Mouse (Mus musculus): ENCODE results near the gene Gm20662.

Gm20662 gene

GRCm38 (mm10) chr9:108054331-108055040, 58.3 kb downstream of the Gm20662 start:
- peak; percentile 43 for DNase-seq (ENCODE audit: low spot score)

GRCm38 (mm10) chr9:108055061-108055460, 58.9 kb downstream of the Gm20662 start:
- peak; percentile 32 for DNase-seq (ENCODE audit: low spot score)

- peak; percentile 36 for DNase-seq (ENCODE audit: low spot score)
Observed at GRCm38 (mm10) chr9:108055661-108056237, 59.6 kb downstream of the Gm20662 start.

- DNase-seq (ENCODE audit: low spot score), result peak; percentile 42
Observed at GRCm38 (mm10) chr9:108056361-108057261, 60.5 kb downstream of the Gm20662 start.

GRCm38 (mm10) chr9:108057262-108057562, 61.1 kb downstream of the Gm20662 start:
- peak; percentile 47 for DNase-seq (ENCODE audit: low spot score)

GRCm38 (mm10) chr9:108058291-108058690, 62.1 kb downstream of the Gm20662 start:
- DNase-seq (ENCODE audit: low spot score), result no peak

- DNase-seq (ENCODE audit: low spot score), result no peak
Observed at GRCm38 (mm10) chr9:108062142-108062541, 66.0 kb downstream of the Gm20662 start.

GRCm38 (mm10) chr9:108063361-108063760, 67.2 kb downstream of the Gm20662 start:
- DNase-seq (ENCODE audit: low spot score), result no peak

- peak; percentile 75 for DNase-seq (ENCODE audit: low spot score)
Observed at GRCm38 (mm10) chr9:108065491-108066011, 69.4 kb downstream of the Gm20662 start.

- DNase-seq (ENCODE audit: low spot score), result no peak
Observed at GRCm38 (mm10) chr9:108067199-108067598, 71.0 kb downstream of the Gm20662 start.

GRCm38 (mm10) chr9:108067900-108068299, 71.8 kb downstream of the Gm20662 start:
- peak; percentile 90 for DNase-seq (ENCODE audit: low spot score)

GRCm38 (mm10) chr9:108069007-108069406, 72.9 kb downstream of the Gm20662 start:
- DNase-seq (ENCODE audit: low spot score), result no peak

- DNase-seq (ENCODE audit: low spot score), result no peak
Observed at GRCm38 (mm10) chr9:108069529-108069928, 73.4 kb downstream of the Gm20662 start.

GRCm38 (mm10) chr9:108071801-108072200, 75.7 kb downstream of the Gm20662 start:
- no peak for DNase-seq (ENCODE audit: low spot score)

- no peak for DNase-seq (ENCODE audit: low spot score)
Observed at GRCm38 (mm10) chr9:108072481-108072924, 76.4 kb downstream of the Gm20662 start.

- DNase-seq (ENCODE audit: low spot score), result no peak
Observed at GRCm38 (mm10) chr9:108073141-108073930, 77.2 kb downstream of the Gm20662 start.

GRCm38 (mm10) chr9:108080168-108080567, 84.0 kb downstream of the Gm20662 start, which contains the start of gene Mst1:
Mst1 (plus strand) TSS chr9:108080436.
- no peak for DNase-seq (ENCODE audit: low spot score)

- DNase-seq (ENCODE audit: low spot score), result no peak
Observed at GRCm38 (mm10) chr9:108082549-108082948, 86.4 kb downstream of the Gm20662 start.

- DNase-seq (ENCODE audit: low spot score), result no peak
Observed at GRCm38 (mm10) chr9:108082988-108083431, 86.9 kb downstream of the Gm20662 start, which contains the start of gene Rnf123. Rnf123 (minus strand) TSS chr9:108083346.

GRCm38 (mm10) chr9:108083561-108083960, 87.4 kb downstream of the Gm20662 start:
- no peak for DNase-seq (ENCODE audit: low spot score)

- no peak for DNase-seq (ENCODE audit: low spot score)
Observed at GRCm38 (mm10) chr9:108085261-108085660, 89.1 kb downstream of the Gm20662 start.

All from testis, postnatal 10 days (tissue).